Mouse (Mus musculus) mature B cell (primary cell): ENCODE measurements around the gene Ice1.

Source experiments
- in situ Hi-C: fragments of 300-500 bp; cut with MboI; formaldehyde crosslinking; loops from 2 replicates; pipeline ENCODE4 v1.14.3; 2019

Gene Ice1

DNA sequence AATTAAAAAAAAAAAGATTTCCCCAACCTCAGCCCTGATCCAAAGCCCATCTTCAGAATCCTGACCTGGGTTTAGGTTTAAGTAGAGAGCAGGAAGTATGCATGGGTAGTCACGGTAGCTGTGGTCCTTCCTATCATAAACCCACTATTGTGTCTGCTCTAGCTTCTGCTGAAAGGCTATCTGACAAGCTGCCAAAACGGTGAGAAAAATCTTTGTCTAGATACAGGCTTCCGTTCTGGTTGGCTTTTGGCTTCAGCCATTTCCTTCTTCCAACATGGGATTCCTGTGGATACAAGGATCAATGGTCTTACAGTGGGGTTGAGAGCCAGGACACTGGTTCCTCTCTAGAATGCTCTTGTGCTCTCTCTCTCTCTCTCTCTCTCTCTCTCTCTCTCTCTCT, 2.2 kb upstream of the Ice1 start:
- in situ Hi-C loops: no loop called here

DNA sequence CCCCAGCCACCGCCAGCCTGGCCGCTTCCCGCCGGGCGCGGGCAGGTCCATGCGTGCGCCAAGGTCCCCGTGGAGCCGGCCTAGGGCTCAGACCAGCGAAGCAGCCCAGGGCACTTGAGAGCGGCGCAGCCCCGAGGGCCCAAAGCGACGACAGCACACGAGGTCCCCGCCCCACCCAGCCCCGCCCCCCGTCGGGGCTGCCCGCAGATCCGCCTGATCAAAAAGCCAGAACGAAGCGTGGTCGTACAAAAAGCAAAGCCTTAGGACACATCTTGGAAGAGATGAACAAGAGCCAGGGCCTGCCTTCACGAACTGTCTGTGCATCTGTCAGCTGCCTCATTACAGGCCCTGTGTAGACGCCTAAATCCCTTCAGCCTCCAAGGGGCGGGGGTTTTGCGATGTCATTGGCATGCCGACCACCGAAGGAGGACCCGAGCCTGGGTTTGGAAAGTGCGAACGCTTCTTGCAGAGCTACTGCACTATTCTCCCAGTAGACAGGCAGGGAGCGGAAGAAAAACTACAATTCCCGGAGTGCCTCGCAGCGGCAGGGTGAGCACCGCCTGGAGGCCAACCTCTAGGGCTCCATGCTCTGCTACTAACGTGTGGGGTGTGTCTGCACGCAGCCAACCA, 343 bp upstream of the Ice1 start:
- in situ Hi-C loops: no loop called here

- in situ Hi-C loops: no loop called here
Measured at GRCm38 (mm10) chr13:70636706-70637105, 728 bp downstream of the Ice1 start.

DNA sequence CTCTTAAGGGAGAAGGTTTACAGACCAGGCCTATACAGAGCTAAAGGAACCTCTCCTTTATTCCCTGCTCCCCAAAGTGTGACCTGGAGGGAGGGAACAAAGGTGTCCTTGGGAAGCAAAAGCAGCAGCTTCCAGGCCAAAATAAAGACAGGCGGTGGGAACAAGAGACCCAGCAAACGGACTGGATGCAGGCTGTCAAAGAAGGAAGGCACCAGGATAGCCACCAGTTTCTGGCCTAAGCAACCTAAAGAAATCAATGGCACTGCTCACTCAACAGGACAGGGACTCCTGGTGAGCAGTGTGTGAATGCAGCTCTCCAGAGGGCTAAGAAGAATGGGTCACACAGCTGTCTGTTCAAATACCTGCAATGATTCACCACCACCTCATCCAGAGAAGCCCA, 1.8 kb downstream of the Ice1 start:
- in situ Hi-C loops: no loop called here

DNA sequence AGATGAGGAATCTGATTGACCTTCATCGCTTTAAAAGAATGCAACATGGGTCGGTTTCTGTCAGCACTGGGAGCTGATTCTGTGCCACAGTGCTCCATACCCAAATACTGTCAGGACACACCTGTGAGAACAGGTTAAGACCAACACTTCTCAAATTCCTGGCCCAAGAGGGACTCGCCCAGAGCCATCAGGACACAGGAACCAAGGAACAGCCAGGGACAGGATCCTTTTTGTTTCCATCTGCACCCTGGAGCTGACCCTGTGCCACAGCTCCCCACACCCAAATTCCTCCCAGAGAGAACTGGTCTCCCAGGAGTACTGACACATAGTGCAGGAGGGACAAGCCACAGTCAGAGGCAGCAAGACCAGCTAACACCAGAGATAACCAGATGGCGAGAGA, 11.0 kb downstream of the Ice1 start:
- in situ Hi-C loops: no loop called here

DNA sequence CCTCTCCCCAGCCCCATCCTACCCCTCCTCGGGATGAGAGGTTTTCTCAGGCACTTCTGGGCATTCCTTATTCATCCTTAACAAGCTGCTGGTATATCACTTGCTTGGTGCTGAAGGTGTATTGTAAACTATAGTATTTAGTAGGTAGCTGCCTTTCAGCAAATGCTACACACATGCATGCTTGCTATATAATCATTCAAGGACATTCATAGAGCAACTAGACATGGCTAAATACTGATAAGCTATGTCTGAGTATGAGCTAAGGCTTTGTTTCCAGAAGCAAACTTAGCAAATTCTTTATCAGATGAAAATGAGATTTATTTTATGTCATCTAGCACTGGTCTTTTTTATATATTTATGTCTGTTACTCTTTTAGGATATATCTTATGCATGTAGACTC, 11.8 kb downstream of the Ice1 start:
- in situ Hi-C loops: no loop called here

- in situ Hi-C loops: no loop called here
Measured at GRCm38 (mm10) chr13:70624445-70624844, 13.0 kb downstream of the Ice1 start.

- in situ Hi-C loops: no loop called here
Measured at GRCm38 (mm10) chr13:70622461-70623057, 14.9 kb downstream of the Ice1 start.

GRCm38 (mm10) chr13:70621509-70621908, 15.9 kb downstream of the Ice1 start:
- in situ Hi-C loops: no loop called here

GRCm38 (mm10) chr13:70612837-70613236, 24.6 kb downstream of the Ice1 start:
- in situ Hi-C loops: no loop called here

- in situ Hi-C loops: no loop called here
Measured at GRCm38 (mm10) chr13:70610431-70611420, 26.7 kb downstream of the Ice1 start.

GRCm38 (mm10) chr13:70609632-70610031, 27.8 kb downstream of the Ice1 start:
- in situ Hi-C loops: no loop called here

DNA sequence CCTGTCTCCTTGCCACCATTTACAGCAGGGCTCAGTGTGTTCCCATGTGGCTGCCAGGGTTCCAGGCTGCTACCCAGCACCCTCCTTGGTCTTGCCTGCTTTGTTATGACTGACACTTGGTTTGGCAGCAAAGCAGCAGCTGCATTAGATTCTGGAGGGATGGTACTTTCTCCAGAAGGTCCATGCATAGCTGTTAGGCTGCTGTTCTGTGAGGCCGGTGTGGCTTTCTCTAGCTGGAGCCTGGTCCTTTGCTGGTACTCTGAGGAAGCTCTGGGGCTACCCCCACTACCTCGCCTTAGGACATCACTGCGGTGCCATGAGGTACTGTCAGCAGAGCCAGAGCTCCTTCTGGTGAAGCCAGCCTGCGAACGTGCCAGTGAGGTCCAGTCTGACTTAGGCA, 32.1 kb downstream of the Ice1 start:
- in situ Hi-C loops: no loop called here

DNA sequence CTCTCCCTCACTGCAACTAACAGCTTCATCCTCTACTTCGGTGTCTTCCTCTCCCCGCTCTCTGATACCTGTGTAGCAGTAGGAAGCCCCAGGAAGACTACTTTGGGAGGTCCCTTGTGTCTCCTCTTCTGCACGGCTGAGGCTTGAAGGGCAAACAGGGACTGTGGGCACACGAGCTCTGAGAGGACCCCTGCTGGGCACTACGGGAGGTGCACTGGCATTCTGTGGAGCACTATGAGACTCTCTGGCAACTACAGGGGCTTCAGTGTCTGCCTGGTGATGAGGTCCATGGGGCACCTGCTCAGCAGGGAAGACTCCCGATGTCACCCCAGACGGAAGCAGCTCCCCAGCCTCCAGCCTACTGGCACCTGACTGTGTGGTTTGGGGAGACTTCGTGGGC, 32.7 kb downstream of the Ice1 start:
- in situ Hi-C loops: no loop called here

DNA sequence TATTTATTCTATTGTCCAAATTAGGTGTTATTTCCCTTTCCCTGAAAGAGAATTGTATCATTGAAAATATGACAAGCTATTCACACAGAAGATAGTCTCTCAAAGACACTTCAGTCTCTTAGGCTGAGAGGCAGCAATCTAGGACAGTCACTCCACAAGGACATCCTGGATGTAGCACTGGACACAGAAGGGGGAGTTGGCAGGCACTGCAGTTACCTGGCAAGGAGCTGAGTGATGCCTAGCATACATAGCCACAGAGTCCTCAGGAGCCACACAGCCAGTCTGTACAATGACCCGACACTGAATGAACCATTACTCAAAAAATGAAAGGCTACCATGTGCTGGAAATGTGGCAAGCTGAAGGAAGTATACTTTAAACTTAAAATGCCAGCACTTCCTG, 35.9 kb downstream of the Ice1 start:
- in situ Hi-C loops: no loop called here

GRCm38 (mm10) chr13:70599964-70600619, 37.3 kb downstream of the Ice1 start:
- in situ Hi-C loops: no loop called here

DNA sequence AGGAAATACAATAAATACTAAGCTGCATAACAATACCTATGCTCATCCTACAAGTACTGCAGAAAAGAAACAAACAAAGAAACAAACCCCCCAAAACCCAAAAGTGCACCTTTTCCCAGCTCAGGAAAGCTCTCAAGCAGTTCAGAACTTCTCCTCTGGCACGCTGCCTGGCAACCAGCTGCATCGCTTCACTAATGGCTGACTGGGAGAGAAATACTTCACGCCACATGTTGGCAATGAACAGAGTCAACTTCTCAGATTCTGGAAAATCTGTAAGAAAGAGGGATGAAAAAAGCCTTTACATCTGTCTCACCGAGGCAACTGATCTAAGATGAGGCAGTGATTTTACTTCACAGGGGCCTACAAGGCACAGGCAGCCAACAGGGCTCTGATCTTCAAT, 38.5 kb downstream of the Ice1 start:
- in situ Hi-C loops: no loop called here

- in situ Hi-C loops: no loop called here
Measured at GRCm38 (mm10) chr13:70596901-70597300, 40.5 kb downstream of the Ice1 start.

DNA sequence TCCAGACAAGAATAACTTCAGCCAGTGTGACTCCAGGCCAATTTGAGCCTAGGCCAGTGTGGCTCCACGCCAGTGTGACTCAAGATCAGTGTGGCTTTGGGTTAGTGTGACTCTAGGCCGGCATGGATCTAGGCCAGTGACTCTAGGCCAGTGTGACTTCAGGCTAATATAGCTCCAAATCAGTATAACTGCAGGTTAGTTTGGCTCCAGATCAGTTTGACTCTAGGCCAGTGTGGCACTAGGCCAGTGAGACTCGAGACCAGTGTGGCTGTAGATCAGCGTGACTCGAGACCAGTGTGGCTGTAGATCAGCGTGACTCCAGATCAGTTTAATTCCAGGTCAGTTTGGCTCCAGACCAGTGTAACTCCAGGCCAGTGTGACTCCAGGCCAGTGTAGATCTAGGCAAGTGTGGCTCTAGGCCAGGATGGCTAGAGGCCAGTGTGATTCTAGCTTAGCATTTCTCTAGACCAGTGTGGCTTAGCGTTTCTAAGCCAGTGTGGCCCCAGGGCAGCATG, 47.1 kb downstream of the Ice1 start:
- in situ Hi-C loops: no loop called here

DNA sequence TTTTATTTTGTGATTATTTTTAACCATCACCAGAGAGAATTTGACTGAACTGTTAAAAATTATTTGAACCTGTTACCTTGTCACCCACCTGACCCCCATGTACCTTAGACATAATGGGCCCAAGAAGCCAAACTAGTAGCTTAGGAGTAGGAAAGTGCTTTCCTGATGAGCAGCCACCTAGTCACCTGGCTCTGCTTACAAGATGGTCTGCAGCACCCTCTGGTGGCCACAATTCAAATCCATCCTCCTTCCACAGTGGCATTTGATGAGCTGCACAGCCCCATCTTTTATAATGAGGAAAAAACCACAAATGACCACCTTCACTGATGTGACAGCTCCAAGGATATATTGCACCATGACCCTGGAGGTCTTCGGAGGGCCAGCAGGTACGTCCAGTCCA, 50.5 kb downstream of the Ice1 start:
- in situ Hi-C loops: no loop called here

DNA sequence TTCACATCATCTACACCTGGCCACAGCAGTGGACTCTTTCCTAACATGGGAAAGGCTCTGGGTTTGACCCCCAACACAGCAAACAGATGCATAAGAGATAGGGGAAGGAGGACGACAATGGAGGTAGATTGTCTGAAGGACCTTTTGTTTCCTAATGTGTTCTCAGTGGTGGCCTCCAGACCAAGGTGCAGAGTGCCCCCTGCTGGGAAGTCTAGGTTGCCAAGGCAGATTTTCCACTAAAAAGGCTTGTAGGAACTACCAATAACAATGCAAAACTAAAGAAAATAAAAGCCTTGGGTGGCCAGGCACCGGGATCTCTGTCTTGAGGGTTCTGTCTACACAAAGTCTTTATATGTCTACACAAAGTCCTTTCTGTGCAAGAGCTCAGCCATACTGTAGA, 54.9 kb downstream of the Ice1 start:
- in situ Hi-C loops: no loop called here

DNA sequence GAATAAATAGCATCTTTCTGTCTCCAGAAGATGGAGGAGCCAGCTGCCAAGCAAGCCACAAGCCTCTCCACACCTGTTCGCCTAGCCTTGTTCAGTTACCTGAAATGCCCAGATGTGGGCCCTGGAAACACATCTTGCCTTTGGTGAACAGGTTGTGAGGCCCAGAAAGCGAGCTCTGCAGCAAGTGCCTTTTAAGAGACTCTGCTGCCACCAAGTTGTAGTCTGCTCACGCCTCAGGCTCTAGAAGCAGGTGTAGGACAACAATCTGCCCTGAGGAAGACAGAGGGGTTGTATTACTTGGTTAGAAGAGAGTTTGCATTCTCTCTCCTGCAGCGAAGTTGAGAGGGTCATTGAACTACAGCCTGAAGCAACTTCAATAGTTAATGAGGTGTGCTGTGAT, 55.9 kb downstream of the Ice1 start:
- in situ Hi-C loops: no loop called here
